Mouse (Mus musculus) monocyte, adult 2 months (primary cell): ENCODE measurements around the gene Dgkk.
A peak's percentile ranks its signal among the peaks of the same experiment; 100 is the strongest.
"Not testable (repeated sequence)": the region's sequence is repeated elsewhere in the genome, so short reads cannot be mapped to it uniquely, and the experiment has no call there.

Experiments
- DNase-seq, 2 experiments: peaks; one replicate each; pipeline ENCODE4 v3.0.0; 2022; ENCODE audit warnings: low spot score in 2 of 2, low read depth in 1 of 2

Gene Dgkk

DNA sequence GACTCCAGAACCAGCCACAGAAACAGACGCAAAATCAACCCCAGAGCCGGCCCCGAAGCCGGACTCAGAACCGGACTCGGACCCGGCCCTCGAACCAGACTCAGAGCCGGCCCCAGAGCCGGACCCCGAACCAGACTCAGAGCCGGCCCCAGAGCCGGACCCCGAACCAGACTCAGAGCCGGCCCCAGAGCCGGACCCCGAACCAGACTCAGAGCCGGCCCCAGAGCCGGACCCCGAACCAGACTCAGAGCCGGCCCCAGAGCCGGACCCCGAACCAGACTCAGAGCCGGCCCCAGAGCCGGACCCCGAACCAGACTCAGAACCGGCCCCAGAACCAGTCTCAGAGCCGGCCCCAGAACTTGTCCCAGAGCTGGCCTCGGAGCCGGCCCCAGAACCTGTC is at the start of gene Dgkk:
Dgkk (plus strand) TSS at position 301 of the 400 bp plus-strand sequence.
- DNase-seq: not testable (repeated sequence)

DNA sequence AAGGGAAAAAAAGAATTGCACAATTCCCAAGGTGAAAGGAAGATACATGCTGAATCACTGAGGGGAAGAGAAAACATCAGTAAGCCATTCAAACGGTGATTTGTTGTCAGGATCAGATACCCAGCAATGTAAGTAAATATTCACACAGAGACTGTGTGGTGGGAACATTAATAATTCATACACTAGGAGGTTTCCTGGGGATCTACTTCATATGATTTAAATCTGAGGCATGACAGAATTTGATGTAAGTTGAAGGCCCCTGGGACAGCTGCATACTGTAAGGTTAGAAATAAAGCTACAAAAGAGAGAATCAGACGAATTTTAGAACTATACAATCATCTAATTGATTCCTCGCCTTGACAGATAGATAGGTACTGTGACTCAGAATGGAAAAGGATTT is 45.1 kb upstream of the Dgkk start:
- DNase-seq: no peak

- no peak for DNase-seq
These were observed 28.4 kb upstream of the Dgkk start for GRCm38 (mm10) chrX:6750714-6751113.

DNA sequence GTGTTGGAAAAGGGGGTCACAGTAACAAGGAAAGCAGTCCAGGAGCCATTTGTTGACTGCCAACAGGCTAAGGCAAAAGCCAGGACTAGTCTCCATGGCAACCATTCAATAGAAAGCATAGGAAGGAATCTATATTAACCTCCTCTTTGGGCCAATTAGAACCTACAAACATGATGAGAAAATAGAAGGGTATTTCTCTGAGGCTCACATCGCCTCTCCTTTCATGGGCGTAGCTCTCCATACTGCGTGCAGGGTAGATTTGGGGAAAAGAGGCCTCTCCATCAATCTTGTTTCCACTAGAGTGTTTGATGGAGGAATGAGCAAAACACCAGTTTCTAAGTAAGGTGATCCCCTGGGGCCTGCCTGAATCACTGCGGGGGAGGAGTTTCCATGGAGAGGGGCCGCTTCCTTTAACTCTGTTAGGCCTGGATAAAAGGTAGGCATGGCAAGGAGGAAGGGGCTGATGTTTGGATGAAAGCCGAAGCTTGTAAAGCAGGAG is 27.5 kb upstream of the Dgkk start:
- no peak for DNase-seq

GRCm38 (mm10) chrX:6777489-6778249 is 1.4 kb upstream of the Dgkk start:
- DNase-seq: no peak

DNA sequence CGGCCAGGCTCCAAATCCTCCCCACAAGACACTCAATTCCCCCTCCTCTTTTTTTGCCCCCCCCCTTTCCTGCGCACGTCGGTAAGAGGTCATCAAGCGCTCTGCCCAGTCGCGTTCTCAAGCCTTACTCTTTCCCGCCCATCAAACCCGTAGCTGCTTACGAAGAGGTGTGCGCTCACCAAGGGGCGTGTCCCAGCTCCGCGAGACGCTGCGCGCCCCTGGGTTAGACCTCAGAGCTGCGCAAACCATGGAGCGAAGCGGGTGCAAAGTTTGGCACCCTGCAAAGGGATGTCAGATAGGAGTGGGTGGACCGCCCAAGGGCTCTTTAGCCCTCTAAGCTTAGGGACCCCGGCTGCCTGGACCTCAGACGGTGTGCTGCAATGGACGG is 862 bp upstream of the Dgkk start:
- no peak for DNase-seq

DNA sequence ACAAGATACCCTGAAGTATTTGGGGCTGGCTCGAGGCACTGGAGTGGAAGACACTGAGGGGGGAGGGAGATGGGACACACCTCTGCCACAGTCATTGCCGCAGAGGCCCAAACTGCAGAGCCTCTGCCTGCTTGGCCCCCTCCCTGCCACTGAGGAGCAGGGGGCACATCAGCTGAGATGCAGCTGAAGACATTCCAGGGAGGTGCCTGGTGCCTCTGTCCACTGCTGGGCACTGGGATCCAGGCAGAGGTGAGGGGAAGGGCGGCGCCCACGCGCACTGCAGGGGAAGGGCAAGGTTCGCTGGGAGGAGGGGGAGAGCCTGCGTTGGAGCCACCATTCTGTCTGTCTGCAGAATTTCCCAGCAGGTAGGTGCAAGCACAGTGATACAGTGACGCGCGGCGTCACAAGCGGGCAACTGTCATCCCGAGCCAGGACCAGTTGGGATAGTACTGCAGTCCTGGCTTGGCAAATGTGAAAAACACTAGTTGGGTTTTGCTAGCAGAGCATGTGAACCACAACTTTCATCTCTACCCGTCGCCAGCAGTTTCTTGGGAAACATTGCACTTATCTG is 948 bp downstream of the Dgkk start:
- no peak for DNase-seq

GRCm38 (mm10) chrX:6832553-6832952 is 53.4 kb downstream of the Dgkk start:
- DNase-seq: no peak

DNA sequence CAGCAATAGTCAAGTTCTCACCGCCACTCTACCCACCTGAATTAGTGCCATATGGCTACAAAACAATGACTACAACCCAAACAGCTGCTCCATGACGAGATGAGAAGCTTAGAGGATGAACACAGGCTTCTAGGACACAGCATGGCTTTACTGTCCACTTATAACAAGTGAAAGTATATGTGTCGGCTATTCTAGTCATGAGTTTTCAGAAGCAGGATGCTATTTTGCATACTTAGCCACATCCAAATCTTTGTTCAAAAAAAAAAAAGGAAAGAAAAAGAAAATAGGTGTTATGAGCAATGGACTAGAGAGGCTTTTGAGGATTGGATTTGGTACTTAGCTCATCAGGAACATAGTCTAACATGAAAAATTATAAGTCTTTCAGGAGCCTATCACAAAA is 74.4 kb downstream of the Dgkk start:
- no peak for DNase-seq

DNA sequence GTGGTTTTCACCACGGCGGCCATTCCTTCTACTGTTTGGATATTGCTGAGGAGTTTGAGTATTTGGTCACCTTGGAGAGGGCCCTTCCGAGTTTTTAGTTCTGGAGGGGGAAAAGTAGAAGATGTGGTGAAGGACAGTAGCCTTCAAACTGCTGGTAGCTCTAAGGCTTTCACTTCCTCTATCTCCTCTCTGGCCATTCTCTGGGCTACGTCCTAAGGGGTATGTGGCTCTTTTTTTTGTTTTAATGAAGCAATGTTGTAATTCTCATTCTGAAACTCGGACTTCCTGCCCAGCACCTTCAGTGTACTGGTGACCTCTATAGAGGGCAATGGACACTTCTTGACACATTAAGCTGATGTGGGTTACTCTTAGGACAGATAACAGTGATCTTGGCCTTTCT is 75.0 kb downstream of the Dgkk start:
- no peak for DNase-seq

DNA sequence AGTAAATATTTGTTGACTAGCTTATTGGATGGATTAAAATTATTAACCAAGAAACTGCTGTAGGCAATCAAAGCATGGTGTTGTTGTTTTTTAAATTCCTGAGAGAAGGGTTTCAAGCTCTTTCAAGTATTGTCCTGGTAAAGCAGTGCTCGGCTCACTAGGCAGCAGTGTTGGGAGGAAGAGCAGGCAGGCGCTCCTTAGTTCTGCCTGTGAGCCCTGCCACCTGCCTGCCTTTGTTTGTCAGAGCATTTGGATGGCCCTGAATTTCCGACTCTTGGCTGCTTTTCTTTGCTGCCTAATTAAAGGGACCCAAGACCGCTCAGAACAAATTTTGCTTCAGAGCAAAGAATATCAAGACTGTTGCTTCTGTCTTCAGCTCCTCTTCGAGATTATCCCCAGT is 114.8 kb downstream of the Dgkk start:
- no peak for DNase-seq

GRCm38 (mm10) chrX:6911047-6911446 is 131.9 kb downstream of the Dgkk start:
- no peak for DNase-seq

- DNase-seq: peak in 1 of 2 experiments; percentile 2
These were observed 143.1 kb downstream of the Dgkk start for GRCm38 (mm10) chrX:6922165-6922564.

- DNase-seq: no peak
These were observed 147.1 kb downstream of the Dgkk start for GRCm38 (mm10) chrX:6926224-6926623.

DNA sequence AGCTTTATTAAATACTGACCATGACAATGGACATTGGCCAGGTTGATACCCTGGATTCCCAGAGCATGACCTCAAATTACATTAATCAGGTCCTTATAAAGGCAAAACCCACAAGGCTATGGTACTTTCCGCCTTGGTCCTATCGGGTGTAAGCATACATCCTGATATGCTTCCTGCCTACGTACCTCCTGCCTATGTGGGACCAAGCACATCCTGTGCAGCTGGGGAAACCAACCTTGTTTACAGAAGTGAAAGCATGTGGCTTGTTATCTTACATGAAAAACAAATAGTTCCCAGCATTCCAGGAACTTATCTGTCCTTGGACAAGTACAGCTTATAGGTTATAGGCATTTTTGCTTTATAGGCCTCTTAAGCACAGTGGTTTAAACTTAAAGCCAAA is 189.5 kb downstream of the Dgkk start:
- DNase-seq: no peak

- DNase-seq: no peak
These were observed 192.8 kb downstream of the Dgkk start for GRCm38 (mm10) chrX:6971956-6972355.

DNA sequence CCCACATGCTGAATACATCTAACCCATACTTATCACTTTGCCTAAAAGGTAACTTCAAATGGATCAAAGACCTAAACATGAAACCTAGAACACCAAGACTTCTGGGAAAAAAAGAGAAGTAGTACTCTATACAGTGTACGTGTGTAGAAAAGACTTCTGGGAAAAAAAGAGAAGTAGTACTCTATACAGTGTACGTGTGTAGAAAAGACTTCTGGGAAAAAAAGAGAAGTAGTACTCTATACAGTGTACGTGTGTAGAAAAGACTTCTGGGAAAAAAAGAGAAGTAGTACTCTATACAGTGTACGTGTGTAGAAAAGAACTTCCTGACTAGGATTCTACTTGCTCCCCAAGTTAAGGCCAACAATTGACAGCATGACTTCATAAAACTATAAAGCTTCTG is 204.8 kb downstream of the Dgkk start:
- not testable (repeated sequence) for DNase-seq
